Mouse (Mus musculus): ENCODE data around the gene Dnal1. TPM values are rescaled to one million over a fixed set of nuclear protein-coding genes. Genes with fewer than 3 reads are reported as not detected.

The Dnal1 gene
- polyA plus RNA-seq, 3 experiments from 2014 or later = 1.0 TPM; not detected in 2

- no peak for ATAC-seq
Observed at GRCm38 (mm10) chr12:84128576-84128975, 14.4 kb downstream of the Dnal1 start.

- ATAC-seq = no peak
Observed at GRCm38 (mm10) chr12:84129931-84130330, 15.8 kb downstream of the Dnal1 start.

GRCm38 (mm10) chr12:84132265-84132664, 18.1 kb downstream of the Dnal1 start:
- ATAC-seq = no peak

DNA sequence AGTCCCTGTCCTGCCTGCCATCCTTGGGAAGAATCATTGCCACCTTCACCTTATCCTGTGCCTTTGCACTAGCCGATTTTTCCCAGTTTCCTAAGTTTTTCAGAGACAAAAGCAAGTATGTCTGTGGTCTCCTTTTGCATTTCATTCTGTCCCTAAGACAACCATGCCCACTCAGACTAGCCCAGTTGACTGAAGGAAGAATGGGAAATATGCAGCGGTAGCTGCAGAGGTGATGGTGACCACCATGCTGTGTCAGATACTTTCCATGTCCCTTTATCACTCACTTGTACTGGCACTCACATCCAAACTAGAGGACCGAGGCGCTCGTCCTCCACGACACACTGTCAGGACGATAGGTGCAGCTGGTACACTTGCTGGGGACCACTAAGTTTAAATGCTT, 23.0 kb downstream of the Dnal1 start:
- no peak for ATAC-seq

DNA sequence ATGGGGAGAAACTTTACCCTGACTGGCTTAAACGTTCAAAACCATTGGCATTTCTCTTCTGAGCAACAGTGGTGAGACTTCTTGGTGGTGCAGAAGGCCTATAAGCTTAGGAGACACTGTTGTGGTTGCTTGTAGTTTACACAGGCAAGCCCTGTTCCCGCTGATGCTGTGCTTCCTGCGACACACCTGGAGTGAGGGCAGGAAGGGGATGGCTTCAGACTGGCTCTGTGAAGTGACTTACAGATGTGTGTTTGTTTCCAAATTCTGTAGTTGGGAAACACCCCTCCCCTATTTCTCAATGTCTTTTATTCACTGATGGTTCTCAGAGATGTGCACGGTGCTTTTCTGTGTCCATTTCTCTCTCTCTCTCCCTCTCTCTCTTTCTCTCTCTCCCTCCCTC, 26.0 kb downstream of the Dnal1 start:
- ATAC-seq = no peak

DNA sequence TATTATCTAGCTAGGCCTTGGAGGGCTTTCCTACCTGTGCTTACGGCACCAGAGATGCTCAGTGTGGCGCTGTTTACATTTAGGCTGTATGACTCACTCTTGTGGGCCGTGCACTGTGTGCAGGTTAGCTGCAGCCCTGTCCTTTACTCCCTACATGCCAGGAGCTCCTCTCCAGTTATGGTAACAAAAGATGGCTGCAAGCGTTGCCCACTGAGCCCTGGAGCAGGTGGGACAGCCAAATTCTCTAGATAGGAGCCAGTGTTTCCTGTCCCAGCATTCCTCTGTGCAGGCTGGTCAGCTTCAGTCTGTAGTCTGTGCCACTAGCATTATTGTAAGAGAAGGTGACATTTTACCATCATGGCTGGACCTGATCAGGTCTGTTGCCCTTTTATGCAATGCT, 27.1 kb downstream of the Dnal1 start:
- no peak for ATAC-seq

GRCm38 (mm10) chr12:84142281-84143050, 28.3 kb downstream of the Dnal1 start:
- ATAC-seq = no peak

DNA sequence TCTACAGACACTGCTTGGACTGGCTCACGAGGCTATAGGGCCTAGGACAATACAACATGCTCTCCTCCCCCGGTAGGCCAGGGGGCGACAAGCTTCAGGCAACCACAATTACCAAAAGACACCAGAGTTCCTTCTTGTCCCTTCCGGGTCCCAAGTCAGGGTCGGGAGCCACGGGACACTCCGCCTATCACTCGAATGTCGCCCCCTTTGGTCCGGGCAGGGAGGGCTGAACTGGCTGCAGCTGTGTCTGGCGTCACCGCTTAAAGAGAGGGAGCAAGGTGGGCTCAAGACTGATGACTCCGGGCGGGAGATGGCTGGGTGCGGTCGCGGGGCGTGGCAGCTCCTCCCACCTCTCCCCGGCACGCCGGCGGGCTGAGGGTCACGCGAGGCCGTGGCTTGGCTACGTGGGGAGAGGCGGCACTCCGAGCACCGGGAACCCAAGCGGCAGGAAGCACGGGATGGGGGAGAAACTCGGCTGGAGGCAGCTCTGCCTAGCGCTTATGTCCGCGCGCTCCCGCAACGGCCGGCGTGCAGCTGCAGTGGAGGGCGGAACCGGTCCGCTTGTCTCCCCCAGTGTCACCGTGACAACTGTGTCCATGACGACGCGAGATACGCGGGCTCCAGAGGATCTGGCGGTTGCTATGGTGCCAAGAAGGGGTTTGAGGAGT, 33.9 kb downstream of the Dnal1 start, which contains the start of gene Pnma1:
Gene Pnma1, minus strand, starts transcription at position 536 of the 668 bp plus-strand sequence.
- ATAC-seq = peak; percentile 63

- no peak for ATAC-seq
Observed at GRCm38 (mm10) chr12:84148622-84149012, 34.5 kb downstream of the Dnal1 start.

DNA sequence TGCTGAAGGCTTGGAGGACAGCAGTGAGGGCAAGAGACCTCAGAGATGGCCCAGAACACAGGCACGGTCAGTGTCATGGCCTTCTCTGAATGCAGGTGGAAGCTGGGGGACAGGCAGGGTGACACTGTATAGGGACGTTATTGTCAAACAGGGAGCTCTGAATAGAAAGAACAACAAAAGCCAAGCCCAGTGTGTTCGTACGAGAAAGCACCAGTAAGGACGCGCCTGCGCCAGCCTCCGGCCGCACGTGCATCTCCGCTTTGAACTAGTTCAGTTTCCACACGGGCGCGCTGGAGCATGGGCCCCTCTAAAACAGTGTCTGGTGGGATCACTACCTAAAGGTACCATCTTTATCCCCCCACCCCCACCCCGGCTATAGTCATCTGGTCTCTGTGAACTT, 35.8 kb downstream of the Dnal1 start:
- no peak for ATAC-seq

- ATAC-seq = no peak
Observed at GRCm38 (mm10) chr12:84150976-84151375, 36.8 kb downstream of the Dnal1 start.

- ATAC-seq = no peak
Observed at GRCm38 (mm10) chr12:84151911-84152310, 37.7 kb downstream of the Dnal1 start.

GRCm38 (mm10) chr12:84152352-84153190, 38.4 kb downstream of the Dnal1 start:
- no peak for ATAC-seq

GRCm38 (mm10) chr12:84153414-84153813, 39.2 kb downstream of the Dnal1 start:
- no peak for ATAC-seq

GRCm38 (mm10) chr12:84154786-84155522, 40.8 kb downstream of the Dnal1 start:
- no peak for ATAC-seq

DNA sequence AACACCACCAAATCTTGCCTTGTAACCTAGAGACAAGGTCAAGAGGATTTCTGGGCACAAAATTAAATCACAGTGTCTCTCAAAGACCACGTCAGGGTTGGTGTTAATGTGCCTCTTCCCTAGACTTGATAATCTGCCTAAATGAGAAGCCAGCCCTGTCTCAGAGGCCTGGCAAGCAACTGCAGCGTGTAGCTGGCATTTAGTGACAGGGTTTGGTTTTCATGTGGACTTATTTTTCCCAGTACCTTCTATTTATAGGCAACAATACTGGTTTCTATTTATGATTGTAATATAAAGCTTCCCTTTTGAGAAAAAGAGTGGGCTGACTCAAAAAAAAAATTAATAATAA, 41.3 kb downstream of the Dnal1 start:
- no peak for ATAC-seq

DNA sequence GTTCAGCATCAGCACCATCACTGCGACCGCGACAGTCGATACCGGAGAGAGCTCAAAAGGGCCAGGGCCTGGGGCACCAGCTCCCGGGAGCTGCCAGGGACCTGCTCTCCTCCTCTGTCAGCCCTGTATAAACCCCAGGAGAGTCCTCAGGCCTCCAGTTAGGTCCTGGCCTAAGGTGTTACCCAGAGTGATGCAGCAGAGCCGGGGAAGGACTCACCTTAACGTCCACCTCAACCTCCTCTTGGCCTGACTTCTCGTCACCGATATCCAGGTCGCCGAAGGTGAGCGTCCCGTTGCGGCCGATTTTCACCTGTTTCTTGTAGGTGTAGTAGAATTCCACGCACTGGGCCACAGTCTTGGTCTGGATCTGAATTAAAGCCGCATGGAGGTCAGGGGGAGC, 42.0 kb downstream of the Dnal1 start:
- ATAC-seq = no peak

GRCm38 (mm10) chr12:84158156-84158555, 44.0 kb downstream of the Dnal1 start:
- no peak for ATAC-seq

DNA sequence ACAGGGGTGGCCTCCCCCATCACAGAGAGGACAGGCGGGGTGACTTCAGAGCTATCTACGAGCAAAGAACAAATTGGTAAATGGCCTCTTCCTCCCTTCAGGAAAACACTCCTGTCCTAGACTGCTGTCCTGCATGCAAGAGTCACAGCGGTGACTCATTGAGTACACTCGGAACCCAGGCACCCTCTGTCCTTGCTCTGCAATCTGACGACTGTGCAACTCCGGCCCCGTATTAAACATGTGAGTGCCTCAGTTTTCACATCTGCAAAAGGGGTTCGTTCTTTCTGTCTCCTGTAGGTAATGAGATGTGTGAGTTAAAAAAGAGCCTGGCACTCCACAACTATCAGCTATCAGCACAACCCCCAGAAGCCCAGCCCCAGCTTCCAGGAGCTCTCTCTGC, 46.3 kb downstream of the Dnal1 start:
- ATAC-seq = no peak

GRCm38 (mm10) chr12:84161116-84161515, 47.0 kb downstream of the Dnal1 start:
- no peak for ATAC-seq

DNA sequence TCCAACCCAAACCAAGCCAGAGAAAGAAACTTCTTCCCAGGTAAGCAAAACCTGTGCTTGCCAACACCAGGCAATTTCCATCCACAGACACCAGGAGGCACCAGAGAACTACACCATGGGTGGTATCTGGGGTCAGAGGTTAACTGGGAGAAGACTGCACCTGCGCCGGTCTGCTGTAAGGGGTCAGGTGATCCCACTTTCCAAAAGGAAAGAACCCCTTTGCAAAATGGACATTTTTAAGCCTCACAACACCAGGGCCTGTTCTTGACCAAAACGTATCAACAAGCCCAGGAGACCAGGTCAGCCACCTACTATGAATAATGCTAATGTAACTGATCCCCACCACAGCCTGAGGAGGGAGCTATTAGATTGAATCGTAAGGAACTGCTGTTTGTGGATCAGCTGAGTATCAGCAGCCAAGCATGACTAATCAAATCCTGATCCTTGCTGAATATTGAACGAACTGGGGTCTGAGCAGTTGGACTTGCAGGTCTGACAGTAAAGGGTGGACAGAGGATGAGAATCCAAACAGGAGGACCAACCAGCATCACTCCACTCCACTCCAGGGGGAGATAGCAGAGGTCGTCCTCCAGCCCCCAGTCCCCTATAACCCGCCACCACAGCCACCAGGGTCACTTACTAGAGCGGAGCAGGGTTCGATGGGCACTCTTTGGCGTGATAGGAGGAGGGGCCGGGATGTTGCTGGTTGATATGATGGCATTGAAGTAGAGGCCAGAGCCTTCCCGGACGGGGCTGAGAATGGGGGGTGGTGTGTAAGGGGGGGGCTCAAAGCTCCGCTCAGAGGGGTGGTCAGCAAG, 47.7 kb downstream of the Dnal1 start:
- no peak for ATAC-seq

- peak; percentile 68 for ATAC-seq
Observed at GRCm38 (mm10) chr12:84163133-84163532, 49.0 kb downstream of the Dnal1 start.

Data from inflammation-experienced regulatory T-cells, adult 6 months (primary cell).